Mouse (Mus musculus) testis, adult 2 months (tissue): ENCODE measurements around the gene Arid1b. TPM values are rescaled to one million over a fixed set of nuclear protein-coding genes. Genes with fewer than 3 reads are reported as not detected.

Experiments used
- H3K27ac ChIP-seq: fragments of 200-500 bp; 2 replicates; pipeline ENCODE4 v1.5.1; 2012; ENCODE audit warnings: low read depth, low read length; ENCODE audit not compliant: control insufficient read depth, insufficient read depth
- H3K27me3 ChIP-seq: fragments of 200-500 bp; 2 replicates; pipeline ENCODE4 v1.6.1; 2012; ENCODE audit warnings: mild to moderate bottlenecking, low read length, moderate library complexity; ENCODE audit not compliant: control insufficient read depth, insufficient read depth
- H3K36me3 ChIP-seq: fragments of 200-500 bp; 2 replicates; pipeline ENCODE4 v1.6.1; 2012; ENCODE audit warnings: mild to moderate bottlenecking, low read length; ENCODE audit not compliant: control insufficient read depth, insufficient read depth
- H3K4me1 ChIP-seq: fragments of 200-500 bp; 2 replicates; pipeline ENCODE4 v1.6.1; 2012; ENCODE audit warnings: low read length; ENCODE audit not compliant: control insufficient read depth, insufficient read depth
- H3K4me3 ChIP-seq: fragments of 200-500 bp; 2 replicates; pipeline ENCODE4 v1.5.1; 2012; ENCODE audit warnings: low read depth, mild to moderate bottlenecking, low read length, moderate library complexity, mixed read lengths; ENCODE audit not compliant: control insufficient read depth
- CTCF ChIP-seq: fragments of 200-500 bp; IDR thresholded peaks from 2 replicates; pipeline ENCODE4 v1.5.1; 2012; ENCODE audit warnings: low read depth, mild to moderate bottlenecking, inconsistent platforms, low read length, moderate library complexity; ENCODE audit not compliant: control insufficient read depth, insufficient read depth, insufficient replicate concordance
- POLR2A ChIP-seq: fragments of 200-500 bp; IDR thresholded peaks from 2 replicates; pipeline ENCODE4 v1.6.1; 2012; ENCODE audit warnings: low read depth, mild to moderate bottlenecking, inconsistent platforms, low read length, moderate library complexity; ENCODE audit not compliant: control insufficient read depth
- polyA plus RNA-seq: library from polyadenylated mRNA; depleted of rRNA; stranded (reverse); fragments of >200 nt; gene quantifications from 2 replicates; pipeline ENCODE4 v1.2.3, GENCODE M21; 2012

Gene Arid1b
- polyA plus RNA-seq, 1 experiment: 5.2 TPM

DNA sequence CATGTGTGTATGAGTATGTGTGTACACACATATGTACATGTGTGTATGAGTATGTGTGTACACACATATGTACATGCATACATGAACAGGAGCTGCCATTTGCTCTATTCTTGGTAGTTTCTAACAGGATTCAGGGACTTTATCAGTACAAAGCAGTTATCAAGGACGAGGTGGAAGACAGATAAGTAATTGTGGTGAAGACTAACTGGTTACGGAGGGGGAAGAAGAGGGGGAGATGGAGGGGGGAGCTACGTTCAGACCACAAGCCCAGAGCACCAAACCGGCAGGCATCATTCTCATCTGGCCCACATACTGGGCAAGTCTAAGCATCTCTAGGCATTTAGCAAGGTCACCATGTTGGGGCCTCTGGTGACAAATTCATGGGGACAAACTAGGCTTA is 230.8 kb downstream of the Arid1b start:
- H3K4me1 ChIP-seq: no peaks in the 10 kb centered on the region; the same call in 1 of the 2 replicates
- no peak for TF ChIP-seq CTCF
- TF ChIP-seq POLR2A: no peak

DNA sequence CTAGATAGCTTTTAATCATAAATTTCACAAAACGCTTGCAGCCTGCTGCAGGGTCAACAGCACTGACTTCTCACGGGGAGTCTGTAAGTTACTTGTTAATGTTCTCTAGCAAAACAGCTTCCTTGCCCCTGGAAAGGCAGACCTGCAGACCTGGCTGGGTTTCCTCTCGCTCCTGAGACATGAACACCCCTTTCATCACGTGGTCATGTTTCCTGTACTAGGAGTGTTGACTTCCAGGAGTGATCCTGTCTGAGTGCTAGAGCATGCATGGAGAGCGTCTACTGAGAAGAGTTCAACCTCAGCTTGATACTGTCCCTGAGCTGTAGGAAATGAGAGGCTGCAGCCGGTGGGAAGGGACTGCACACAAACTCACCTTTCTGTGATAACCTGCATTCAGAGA is 233.0 kb downstream of the Arid1b start:
- Histone ChIP-seq H3K27me3 (no peaks in the 10 kb centered on the region), H3K4me3 (no peak overlapping the region), H3K27ac (no peak overlapping the region), H3K4me1 (no peaks in the 10 kb centered on the region; the same call in 1 of the 2 replicates), H3K36me3 (no peaks in the 10 kb centered on the region)
- TF ChIP-seq POLR2A (no peak), CTCF (no peak)

More for the DNA sequence above, 230.8 kb downstream of the Arid1b start:
- Histone ChIP-seq H3K36me3 (no peaks in the 10 kb centered on the region), H3K4me3 (no peak overlapping the region), H3K27ac (no peak overlapping the region), H3K27me3 (no peaks in the 10 kb centered on the region)

DNA sequence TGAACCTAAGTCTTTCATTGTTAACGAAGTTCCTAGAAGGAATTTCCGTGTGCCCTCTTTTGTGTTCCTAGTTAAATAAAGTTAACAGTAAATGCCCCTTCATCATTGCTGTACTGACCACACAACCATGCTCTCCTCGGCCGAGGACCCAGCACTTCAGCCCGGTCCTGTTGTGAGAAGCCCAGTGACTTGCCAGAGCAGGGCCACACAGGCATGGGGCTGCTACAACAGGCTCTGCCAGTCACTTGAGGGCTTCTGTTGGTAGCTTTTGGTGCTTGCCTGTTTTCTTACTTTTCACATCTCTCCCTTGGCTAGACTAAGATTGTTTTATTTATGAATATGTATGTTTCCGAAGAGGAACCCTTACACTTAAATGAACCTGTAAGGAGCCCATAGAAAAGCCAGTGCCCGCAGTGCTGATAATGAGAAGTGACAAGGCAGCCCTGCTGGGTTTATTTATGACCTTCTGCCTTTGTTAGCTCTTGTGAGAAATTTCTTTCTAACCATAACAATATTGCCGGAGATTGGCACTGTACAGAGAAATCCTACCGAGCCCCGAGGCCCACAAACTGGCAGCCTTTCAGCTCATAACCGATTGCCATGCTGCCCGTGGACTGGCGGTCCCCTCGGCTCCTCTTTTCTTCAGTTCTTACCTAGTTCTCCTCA is 234.0 kb downstream of the Arid1b start:
- no peak overlapping the region for H3K27ac ChIP-seq
- H3K4me3 ChIP-seq: no peak overlapping the region
- TF ChIP-seq POLR2A (no peak), CTCF (no peak)
- H3K27me3 ChIP-seq: no peaks in the 10 kb centered on the region
- no peaks in the 10 kb centered on the region; the same call in 1 of the 2 replicates for H3K4me1 ChIP-seq
- H3K36me3 ChIP-seq: no peaks in the 10 kb centered on the region

DNA sequence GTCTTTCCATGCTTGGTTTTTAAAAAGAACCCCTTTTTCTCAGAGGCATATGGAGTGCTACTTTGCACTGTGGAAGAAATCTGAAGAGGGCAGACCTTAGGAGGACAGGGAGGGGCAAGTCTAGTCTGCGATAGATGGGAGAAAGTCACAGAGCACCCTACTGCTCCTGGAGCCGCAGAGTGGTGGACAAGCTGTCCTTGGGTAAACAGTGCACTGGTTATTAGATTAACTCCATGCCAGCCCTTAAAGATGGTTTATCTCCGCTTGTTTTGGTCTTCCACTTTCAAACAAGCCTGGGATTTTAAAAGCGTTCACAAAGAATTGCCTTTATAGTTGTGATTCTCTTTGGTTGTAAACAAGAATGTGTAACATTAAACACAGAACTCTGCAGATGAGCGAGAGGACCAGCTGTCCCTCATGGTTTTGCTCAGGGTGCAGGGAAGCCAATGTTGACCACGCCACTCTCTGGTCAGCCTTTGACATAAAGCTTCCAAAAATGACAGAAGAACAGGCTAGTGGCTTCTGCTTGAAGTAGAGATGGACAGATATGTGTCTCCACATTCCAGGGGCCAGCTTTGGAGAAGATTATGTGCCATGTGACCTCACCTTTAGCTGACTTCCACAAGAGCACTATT is 234.6 kb downstream of the Arid1b start:
- TF ChIP-seq POLR2A (no peak), CTCF (no peak)
- no peaks in the 10 kb centered on the region for H3K36me3 ChIP-seq
- H3K4me1 ChIP-seq: no peaks in the 10 kb centered on the region
- no peaks in the 10 kb centered on the region for H3K27me3 ChIP-seq
- no peak overlapping the region for H3K4me3 ChIP-seq
- H3K27ac ChIP-seq: no peak overlapping the region

DNA sequence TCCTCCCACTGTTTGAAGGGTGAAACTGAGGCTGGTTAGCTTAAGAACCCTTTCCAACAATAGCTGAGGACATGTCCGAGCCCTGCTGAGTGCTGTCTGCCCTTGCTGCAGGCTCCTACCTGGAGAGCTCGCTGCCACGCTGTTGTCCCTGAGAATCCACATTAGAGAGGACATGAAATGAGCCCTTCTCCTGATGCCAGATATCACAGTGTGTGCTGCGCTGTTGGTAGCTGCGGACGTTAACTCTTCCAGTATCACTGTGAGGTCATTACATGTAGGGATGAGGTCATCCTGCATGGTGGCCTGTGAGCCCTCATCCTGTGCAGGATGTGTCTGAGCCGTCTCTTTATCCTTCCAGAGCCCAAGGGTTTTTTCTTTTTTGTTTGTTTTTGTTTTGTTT is 235.9 kb downstream of the Arid1b start:
- no peaks in the 10 kb centered on the region for H3K36me3 ChIP-seq
- no peak overlapping the region for H3K27ac ChIP-seq
- no peaks in the 10 kb centered on the region for H3K4me1 ChIP-seq
- TF ChIP-seq CTCF: no peak
- TF ChIP-seq POLR2A: no peak
- H3K27me3 ChIP-seq: no peaks in the 10 kb centered on the region
- H3K4me3 ChIP-seq: no peak overlapping the region

DNA sequence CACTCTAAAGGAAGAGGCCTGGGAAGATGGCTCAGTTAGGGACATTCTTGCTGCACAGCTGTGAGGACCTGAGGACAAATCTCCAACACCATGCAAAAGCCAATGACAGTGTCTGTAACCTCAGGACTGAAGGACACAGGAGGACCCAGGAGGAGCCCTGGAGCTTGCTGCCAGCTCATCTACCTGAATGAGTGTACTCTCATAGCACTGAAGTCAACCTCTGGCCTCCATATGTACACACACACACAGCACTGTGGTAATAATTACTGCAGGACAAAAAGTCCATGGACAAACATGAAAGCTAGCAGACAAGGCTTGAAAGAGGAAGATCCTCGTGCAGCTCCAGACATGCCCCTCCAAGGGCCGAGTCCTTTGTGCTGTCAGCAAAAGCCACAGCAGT is 238.0 kb downstream of the Arid1b start:
- H3K4me3 ChIP-seq: no peak overlapping the region
- no peaks in the 10 kb centered on the region for H3K27me3 ChIP-seq
- no peak overlapping the region for H3K27ac ChIP-seq
- no peaks in the 10 kb centered on the region for H3K4me1 ChIP-seq
- H3K36me3 ChIP-seq: no peaks in the 10 kb centered on the region
- no peak for TF ChIP-seq CTCF
- TF ChIP-seq POLR2A: no peak

DNA sequence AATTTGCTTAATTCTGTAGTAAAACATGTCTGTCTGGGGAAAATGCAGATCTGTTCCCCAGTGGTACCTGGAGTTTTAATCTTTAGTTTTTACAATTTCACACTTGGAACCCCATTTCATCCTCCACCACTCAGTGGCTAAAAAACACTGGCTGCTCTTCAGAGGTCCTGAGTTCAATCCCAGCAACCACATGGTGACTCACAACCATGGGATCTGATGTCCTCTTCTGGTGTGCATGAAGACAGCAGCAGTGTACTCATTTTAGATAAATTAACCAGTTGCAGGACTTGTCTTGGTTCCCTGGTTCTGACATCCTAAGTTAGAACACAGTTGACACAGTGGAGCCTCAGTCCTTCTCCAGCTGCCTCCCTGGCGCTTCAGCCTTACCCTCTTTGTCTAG is 239.9 kb downstream of the Arid1b start:
- TF ChIP-seq POLR2A: no peak
- H3K36me3 ChIP-seq: no peaks in the 10 kb centered on the region
- no peaks in the 10 kb centered on the region for H3K27me3 ChIP-seq
- no peak overlapping the region for H3K27ac ChIP-seq
- no peak overlapping the region for H3K4me3 ChIP-seq
- H3K4me1 ChIP-seq: no peaks in the 10 kb centered on the region; the same call in 1 of the 2 replicates
